Mouse (Mus musculus): ENCODE results near the gene Frmpd3. TPM values are rescaled to one million over a fixed set of nuclear protein-coding genes. Genes with fewer than 3 reads are reported as not detected.

Gene Frmpd3
- polyA plus RNA-seq, 1 experiment: 1.5 TPM

DNA sequence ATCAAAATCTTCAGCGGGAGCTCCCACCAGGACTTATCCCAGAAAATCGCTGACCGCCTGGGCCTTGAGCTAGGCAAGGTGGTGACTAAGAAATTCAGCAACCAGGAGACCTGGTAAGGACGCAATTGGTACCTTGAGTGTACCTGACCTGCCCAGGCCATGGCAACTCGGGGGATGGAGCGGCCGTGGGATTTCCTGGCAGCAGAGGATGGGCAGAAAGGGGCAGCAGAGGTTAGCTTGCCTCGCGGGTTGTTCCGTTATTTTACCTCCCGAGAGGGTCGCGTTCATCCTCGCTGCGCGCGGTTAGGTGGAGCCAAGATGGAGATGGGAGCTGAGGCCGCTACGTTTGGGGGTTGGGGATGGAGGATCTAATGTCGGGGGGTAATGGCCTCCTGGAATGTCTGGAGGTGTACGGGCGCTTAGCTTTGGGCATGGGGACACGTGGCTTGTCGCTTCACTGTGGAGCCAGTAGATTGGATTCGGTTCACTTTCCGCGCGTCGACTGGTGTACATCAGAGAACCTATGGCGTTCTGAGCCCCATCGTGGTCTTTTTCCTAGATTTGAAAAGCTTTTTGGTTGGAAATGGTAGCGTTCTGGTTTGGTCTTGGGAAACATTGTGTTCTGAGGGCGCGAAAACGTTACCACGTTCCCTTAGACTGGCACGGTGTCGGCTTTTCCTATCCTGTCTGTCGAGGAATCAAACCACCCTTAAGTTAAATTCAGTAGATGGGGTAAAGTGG lies 114.9 kb downstream of the Frmpd3 start:
- Histone ChIP-seq H3K36me3 (ENCODE audit: control insufficient read depth, insufficient read depth, low read length, poor library complexity, severe bottlenecking) (no peaks in the 10 kb centered on the region), H3K27me3 (ENCODE audit: control insufficient read depth, insufficient read depth, low read length, poor library complexity, severe bottlenecking) (no peaks in the 10 kb centered on the region), H3K4me1 (ENCODE audit: control insufficient read depth, insufficient read depth, low read length) (no peaks in the 10 kb centered on the region), H3K9me3 (replicated peaks; ENCODE audit: control insufficient read depth, insufficient read depth, low read length, poor library complexity, severe bottlenecking) (no peaks in the 10 kb centered on the region), H3K4me3 (ENCODE audit: low read depth, low read length) (peak overlapping the region; percentile 100), H3K9ac (ENCODE audit: low read depth, poor library complexity, severe bottlenecking) (peak overlapping the region; percentile 89), H3K27ac (ENCODE audit: insufficient read depth, low read length) (no peak overlapping the region)
- TF ChIP-seq POLR2A (IDR thresholded peaks at IDR 0.05; ENCODE audit: insufficient read depth, low read length): no peak
- no peak for TF ChIP-seq CTCF (IDR thresholded peaks at IDR 0.05; ENCODE audit: low read depth, low read length)
- TF ChIP-seq EP300 (IDR thresholded peaks at IDR 0.05; ENCODE audit: insufficient read depth, low read depth, low read length): no peak

DNA sequence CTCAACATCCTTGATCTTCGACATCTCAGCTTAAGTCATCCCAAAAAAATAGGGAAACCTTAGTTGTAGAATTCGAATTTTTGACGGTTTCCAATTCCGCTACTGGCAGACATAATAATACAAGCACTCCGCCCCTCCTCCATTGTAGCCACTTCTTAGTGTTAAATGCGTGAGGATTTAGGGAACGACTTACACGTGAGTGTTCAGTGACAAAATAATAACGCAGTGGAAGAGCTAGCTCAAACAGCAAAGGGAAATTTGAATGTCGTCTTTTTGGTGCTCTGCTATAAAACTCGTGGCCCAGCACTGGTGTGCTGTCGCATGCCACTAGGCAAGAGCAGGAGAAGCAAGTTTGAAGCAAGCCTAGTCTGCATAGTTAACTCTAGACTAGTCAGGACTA lies 115.4 kb downstream of the Frmpd3 start:
- H3K9me3 ChIP-seq (replicated peaks; ENCODE audit: control insufficient read depth, insufficient read depth, low read length, poor library complexity, severe bottlenecking): no peaks in the 10 kb centered on the region
- no peak overlapping the region for H3K27ac ChIP-seq (ENCODE audit: insufficient read depth, low read length)
- H3K4me3 ChIP-seq (ENCODE audit: low read depth, low read length): peak overlapping the region; percentile 100
- TF ChIP-seq CTCF (IDR thresholded peaks at IDR 0.05; ENCODE audit: low read depth, low read length) (no peak), POLR2A (IDR thresholded peaks at IDR 0.05; ENCODE audit: insufficient read depth, low read length) (no peak), EP300 (IDR thresholded peaks at IDR 0.05; ENCODE audit: insufficient read depth, low read depth, low read length) (no peak)
- no peaks in the 10 kb centered on the region for H3K36me3 ChIP-seq (ENCODE audit: control insufficient read depth, insufficient read depth, low read length, poor library complexity, severe bottlenecking)
- H3K9ac ChIP-seq (ENCODE audit: low read depth, poor library complexity, severe bottlenecking): peak overlapping the region; percentile 89
- no peaks in the 10 kb centered on the region for H3K27me3 ChIP-seq (ENCODE audit: control insufficient read depth, insufficient read depth, low read length, poor library complexity, severe bottlenecking)
- H3K4me1 ChIP-seq (ENCODE audit: control insufficient read depth, insufficient read depth, low read length): no peaks in the 10 kb centered on the region

DNA sequence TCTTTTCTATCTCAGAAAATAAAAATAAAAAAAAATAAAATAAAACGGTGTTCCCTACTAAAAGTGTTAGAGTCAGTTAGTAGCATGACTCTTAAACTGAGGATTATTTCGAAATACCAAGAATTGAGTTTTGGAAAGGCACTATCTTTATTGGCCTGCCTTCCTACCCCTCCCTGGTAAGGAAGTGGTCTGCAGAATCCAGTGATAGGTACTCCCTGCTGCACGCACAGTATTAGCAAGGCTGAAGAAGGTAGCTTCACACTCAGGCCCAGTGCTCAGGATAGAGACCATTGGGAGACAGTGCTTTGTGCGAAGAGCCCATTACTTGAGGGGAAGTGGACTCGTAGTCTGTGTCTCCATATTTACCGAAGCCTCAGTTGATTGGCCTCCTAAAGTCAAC lies 136.2 kb downstream of the Frmpd3 start:
- H3K9ac ChIP-seq (ENCODE audit: low read depth, poor library complexity, severe bottlenecking): no peak overlapping the region
- no peak overlapping the region for H3K4me3 ChIP-seq (ENCODE audit: low read depth, low read length)
- no peaks in the 10 kb centered on the region for H3K9me3 ChIP-seq (replicated peaks; ENCODE audit: control insufficient read depth, insufficient read depth, low read length, poor library complexity, severe bottlenecking)
- no peak overlapping the region for H3K27ac ChIP-seq (ENCODE audit: insufficient read depth, low read length)
- TF ChIP-seq CTCF (IDR thresholded peaks at IDR 0.05; ENCODE audit: low read depth, low read length) (no peak), EP300 (IDR thresholded peaks at IDR 0.05; ENCODE audit: insufficient read depth, low read depth, low read length) (no peak), POLR2A (IDR thresholded peaks at IDR 0.05; ENCODE audit: insufficient read depth, low read length) (no peak)
- no peaks in the 10 kb centered on the region for H3K27me3 ChIP-seq (ENCODE audit: control insufficient read depth, insufficient read depth, low read length, poor library complexity, severe bottlenecking)
- peaks cover 9% of the 10 kb centered on the region for H3K36me3 ChIP-seq (ENCODE audit: control insufficient read depth, insufficient read depth, low read length, poor library complexity, severe bottlenecking)
- no peaks in the 10 kb centered on the region for H3K4me1 ChIP-seq (ENCODE audit: control insufficient read depth, insufficient read depth, low read length)

DNA sequence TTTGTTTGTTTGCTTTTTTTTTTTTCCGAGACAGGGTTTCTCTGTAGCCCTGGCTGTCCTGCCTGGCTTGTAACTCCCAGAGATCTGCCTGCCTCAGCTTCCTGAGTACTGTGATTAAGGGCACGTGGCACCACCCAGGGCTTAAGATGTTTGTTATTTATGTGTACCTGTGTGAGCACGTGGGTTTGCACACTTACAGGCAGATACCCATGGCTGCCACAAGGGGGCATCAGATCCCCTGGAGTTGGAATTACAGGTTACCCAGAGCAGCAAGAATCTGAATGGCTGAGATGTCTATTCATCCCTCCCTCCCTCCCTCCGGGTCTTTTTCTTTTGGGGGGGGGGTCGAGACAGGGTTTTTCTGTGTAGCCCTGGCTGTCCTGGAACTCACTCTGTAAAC lies 137.1 kb downstream of the Frmpd3 start:
- Histone ChIP-seq H3K4me3 (ENCODE audit: low read depth, low read length) (no peak overlapping the region), H3K4me1 (ENCODE audit: control insufficient read depth, insufficient read depth, low read length) (no peaks in the 10 kb centered on the region), H3K27me3 (ENCODE audit: control insufficient read depth, insufficient read depth, low read length, poor library complexity, severe bottlenecking) (no peaks in the 10 kb centered on the region), H3K27ac (ENCODE audit: insufficient read depth, low read length) (no peak overlapping the region), H3K36me3 (ENCODE audit: control insufficient read depth, insufficient read depth, low read length, poor library complexity, severe bottlenecking) (peaks cover 7% of the 10 kb centered on the region), H3K9ac (ENCODE audit: low read depth, poor library complexity, severe bottlenecking) (no peak overlapping the region), H3K9me3 (replicated peaks; ENCODE audit: control insufficient read depth, insufficient read depth, low read length, poor library complexity, severe bottlenecking) (no peaks in the 10 kb centered on the region)
- peak; percentile 61 for TF ChIP-seq CTCF (IDR thresholded peaks at IDR 0.05; ENCODE audit: low read depth, low read length)
- no peak for TF ChIP-seq POLR2A (IDR thresholded peaks at IDR 0.05; ENCODE audit: insufficient read depth, low read length)

Other genes starting within 250 kb of the Frmpd3 start
- 121 TPM in 2 replicates for gene Prps1, start 114.3 kb downstream of the Frmpd3 start, polyA plus RNA-seq (2011; ENCODE audit: insufficient read depth, insufficient read length, low read depth, missing spikeins)

Measured in ES-Bruce4 (cell line).